Mouse (Mus musculus): ENCODE data around the gene Car15.

DNA sequence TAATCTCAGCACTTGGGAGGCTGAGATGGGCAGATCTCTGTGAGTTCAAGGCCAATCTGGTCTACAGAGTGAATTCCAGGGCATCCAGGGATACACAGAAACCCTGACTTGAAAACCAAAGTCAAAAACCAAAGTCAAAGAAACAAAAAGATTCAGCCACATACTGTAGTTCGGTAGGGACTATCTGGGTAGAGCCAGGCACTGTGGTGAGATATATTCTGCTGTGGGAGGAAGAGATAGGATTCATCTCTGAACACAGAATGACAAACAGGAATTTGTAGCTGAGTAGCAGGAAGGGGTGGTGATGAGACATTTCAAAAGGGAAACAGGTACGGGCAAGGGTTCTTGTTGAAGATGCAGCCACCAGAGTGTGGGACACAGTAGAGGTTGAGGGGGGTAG is 9.9 kb downstream of the Car15 start:
- TF ChIP-seq POLR2A (IDR thresholded peaks at IDR 0.05; ENCODE audit: borderline replicate concordance, insufficient read depth, low read length) = no peak
- TF ChIP-seq CTCF (IDR thresholded peaks at IDR 0.05; ENCODE audit: borderline replicate concordance, insufficient read depth, low read depth, low read length) = no peak
